Comparison of ENCODE assay signal across 7 mouse cellular contexts in genomic region chr16:52051106-52051505, GRCm38 (mm10).
"Had no signal": no experiment of that assay in that cellular context is flagged by ENCODE, and none has a peak within 500 bp of the region (broad histone marks: within the 10 kb centered on the region; RNA-seq: fewer than 3 reads in every experiment).

No protein-coding gene starts in this region.

- DNase-seq: lung, adult 2 months; lung, postnatal 14 days; lung, postnatal 36 days; right cerebral cortex, postnatal 14 days; thymus, adult 2 months; thymus, postnatal 25 days; thymus, postnatal 4 days had no signal
